Mouse (Mus musculus): ENCODE data around the gene Gm14403. TPM values are rescaled to one million over a fixed set of nuclear protein-coding genes. Genes with fewer than 3 reads are reported as not detected.
"Not testable (repeated sequence)": the region's sequence is repeated elsewhere in the genome, so short reads cannot be mapped to it uniquely, and the experiment has no call there.

The Gm14403 gene
- polyA plus RNA-seq, 1 experiment from 2014 or later = 2.5 TPM

- H3K4me3 ChIP-seq; H3K9ac ChIP-seq; H3K36me3 ChIP-seq; H3K4me2 ChIP-seq; H3K27ac ChIP-seq (replicated peaks); H3K27me3 ChIP-seq; ATAC-seq (ENCODE audit: low read depth); H3K4me1 ChIP-seq (replicated peaks): not testable (repeated sequence)
- H3K9me3 ChIP-seq = peaks cover 14% of the 10 kb centered on the region
- WGBS = 80% methylated on average over 1 of the region's 1 CpGs
Observed at GRCm38 (mm10) chr2:177518960-177519359, 20.9 kb downstream of the Gm14403 start.

DNA sequence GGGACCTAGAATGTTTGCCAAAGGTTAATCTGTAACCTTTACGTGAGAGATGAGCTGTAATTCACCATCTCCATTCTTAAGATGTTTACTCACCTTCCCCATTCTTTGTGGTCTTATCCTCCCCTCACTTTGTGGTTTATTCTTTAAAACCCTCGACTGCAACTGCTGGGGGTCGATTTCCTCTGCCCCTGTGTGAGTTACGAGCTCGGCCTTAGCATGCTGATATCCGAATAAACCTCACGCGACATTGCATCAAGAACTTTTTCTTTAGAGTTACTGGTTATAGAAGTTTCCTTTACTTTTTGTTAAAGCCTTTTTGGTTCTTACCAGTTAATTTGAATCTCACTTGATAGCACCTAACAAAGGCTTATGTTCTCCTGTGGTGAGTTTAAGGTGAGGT is 22.0 kb downstream of the Gm14403 start:
- Histone ChIP-seq H3K27me3 (no peaks in the 10 kb centered on the region), H3K4me1 (replicated peaks) (no peaks in the 10 kb centered on the region), H3K4me2 (no peak overlapping the region), H3K36me3 (no peaks in the 10 kb centered on the region), H3K27ac (replicated peaks) (no peak overlapping the region), H3K9ac (no peak overlapping the region), H3K9me3 (peaks cover 9% of the 10 kb centered on the region), H3K4me3 (no peak overlapping the region)
- no peak for ATAC-seq (ENCODE audit: low read depth)
- WGBS = 84% methylated on average over 8 of the region's 8 CpGs

- H3K9me3 ChIP-seq = peaks cover 9% of the 10 kb centered on the region
- H3K36me3 ChIP-seq = no peaks in the 10 kb centered on the region
- H3K27me3 ChIP-seq = no peaks in the 10 kb centered on the region
- no peak for ATAC-seq (ENCODE audit: low read depth)
- H3K9ac ChIP-seq = no peak overlapping the region
- H3K4me2 ChIP-seq = no peak overlapping the region
- 90% methylated on average over 20 of the region's 20 CpGs for WGBS
- H3K4me3 ChIP-seq = no peak overlapping the region
- no peak overlapping the region for H3K27ac ChIP-seq (replicated peaks)
- no peaks in the 10 kb centered on the region for H3K4me1 ChIP-seq (replicated peaks)
Observed at GRCm38 (mm10) chr2:177523061-177523460, 25.0 kb downstream of the Gm14403 start.

DNA sequence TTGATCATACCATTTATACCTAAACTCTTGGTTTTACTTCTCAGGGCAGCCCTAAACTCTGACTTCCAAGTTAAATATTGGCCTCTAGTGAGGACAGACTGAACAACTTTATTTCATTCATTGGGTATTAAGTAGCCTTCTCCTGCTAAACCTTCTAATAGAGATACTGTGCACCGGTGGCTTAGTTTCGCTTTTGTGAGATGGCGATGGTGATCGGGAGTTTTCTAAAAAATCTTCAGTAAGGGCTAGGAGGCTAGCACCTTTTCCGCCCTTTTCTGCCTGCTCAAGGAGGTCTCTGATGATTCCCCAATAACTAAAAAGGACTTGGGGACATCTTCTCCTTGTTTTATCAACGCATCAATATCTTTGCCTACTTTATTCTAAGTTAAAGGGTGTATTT is 25.7 kb downstream of the Gm14403 start:
- ATAC-seq (ENCODE audit: low read depth); H3K27ac ChIP-seq (replicated peaks); H3K9me3 ChIP-seq; H3K27me3 ChIP-seq; H3K4me3 ChIP-seq; H3K4me1 ChIP-seq (replicated peaks); H3K9ac ChIP-seq; H3K4me2 ChIP-seq; H3K36me3 ChIP-seq: not testable (repeated sequence)
- WGBS = 88% methylated on average over 6 of the region's 6 CpGs

GRCm38 (mm10) chr2:177524171-177524570 is 26.2 kb downstream of the Gm14403 start:
- not testable (repeated sequence) for H3K4me1 ChIP-seq (replicated peaks); H3K27ac ChIP-seq (replicated peaks); H3K4me3 ChIP-seq; H3K4me2 ChIP-seq; H3K9ac ChIP-seq; H3K27me3 ChIP-seq; H3K9me3 ChIP-seq; ATAC-seq (ENCODE audit: low read depth); H3K36me3 ChIP-seq
- WGBS = 92% methylated on average over 16 of the region's 16 CpGs

DNA sequence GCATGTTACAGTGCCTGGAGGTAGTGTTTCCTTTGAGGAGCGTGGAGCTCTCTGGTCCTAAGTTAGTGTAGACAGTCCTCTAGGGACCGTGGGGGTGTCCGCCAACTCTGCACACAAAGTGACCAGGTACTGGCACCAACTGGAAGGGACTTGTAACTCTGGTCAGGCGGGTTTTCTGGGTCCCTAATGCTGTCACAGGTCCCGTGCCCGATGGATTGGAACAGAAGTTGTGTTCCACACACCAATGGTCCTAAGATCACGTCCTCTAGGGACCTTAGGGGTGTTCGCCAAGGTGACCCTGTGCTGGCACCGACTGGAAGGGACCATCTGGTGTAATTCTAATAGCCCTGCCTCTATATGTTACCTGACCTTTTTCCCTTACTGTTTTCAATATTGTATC is 37.9 kb downstream of the Gm14403 start:
- H3K27me3 ChIP-seq = no peaks in the 10 kb centered on the region
- 83% methylated on average over 9 of the region's 9 CpGs for WGBS
- no peak overlapping the region for H3K9ac ChIP-seq
- H3K27ac ChIP-seq (replicated peaks) = no peak overlapping the region
- no peaks in the 10 kb centered on the region for H3K4me1 ChIP-seq (replicated peaks)
- 0 out of 2 replicates have a peak, but pooled peaks cover 4% of the 10 kb centered on the region for H3K9me3 ChIP-seq
- no peak overlapping the region for H3K4me3 ChIP-seq
- no peak for ATAC-seq (ENCODE audit: low read depth)
- no peaks in the 10 kb centered on the region for H3K36me3 ChIP-seq
- H3K4me2 ChIP-seq = no peak overlapping the region

GRCm38 (mm10) chr2:177537141-177537540 is 39.1 kb downstream of the Gm14403 start:
- H3K36me3 ChIP-seq; H3K9me3 ChIP-seq; H3K9ac ChIP-seq; ATAC-seq (ENCODE audit: low read depth); H3K4me2 ChIP-seq; H3K27me3 ChIP-seq; H3K4me3 ChIP-seq; H3K4me1 ChIP-seq (replicated peaks); H3K27ac ChIP-seq (replicated peaks): not testable (repeated sequence)
- WGBS = 85% methylated on average over 2 of the region's 2 CpGs

- ATAC-seq (ENCODE audit: low read depth); H3K4me1 ChIP-seq (replicated peaks); H3K9ac ChIP-seq; H3K36me3 ChIP-seq; H3K27ac ChIP-seq (replicated peaks); H3K4me2 ChIP-seq; H3K27me3 ChIP-seq; H3K9me3 ChIP-seq; H3K4me3 ChIP-seq: not testable (repeated sequence)
- 82% methylated on average over 5 of the region's 5 CpGs for WGBS
Observed at GRCm38 (mm10) chr2:177537717-177538116, 39.7 kb downstream of the Gm14403 start.

DNA sequence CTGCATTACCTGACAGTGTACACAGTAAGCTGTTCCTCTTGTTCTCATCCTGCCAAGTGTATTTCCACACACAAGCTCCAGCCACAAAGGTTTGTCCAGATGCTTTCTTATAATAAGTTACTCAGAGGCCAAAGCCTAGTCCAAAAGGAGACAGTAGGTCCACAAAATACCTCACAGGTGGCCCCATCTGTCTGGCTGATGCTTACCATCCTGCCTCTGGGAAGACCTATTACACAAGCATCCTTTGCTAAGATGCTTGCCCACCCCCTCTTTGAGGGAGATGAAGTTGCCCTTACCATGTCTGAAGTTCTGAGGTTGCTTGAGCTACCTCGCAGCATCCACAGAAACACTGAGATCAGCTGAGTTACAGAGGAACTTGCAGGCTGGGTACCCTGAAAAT is 57.2 kb downstream of the Gm14403 start:
- not testable (repeated sequence) for H3K27ac ChIP-seq (replicated peaks); H3K9ac ChIP-seq; H3K4me1 ChIP-seq (replicated peaks); H3K9me3 ChIP-seq; H3K4me2 ChIP-seq; ATAC-seq (ENCODE audit: low read depth); H3K36me3 ChIP-seq; H3K27me3 ChIP-seq; H3K4me3 ChIP-seq
- WGBS = 86% methylated on average over 1 of the region's 1 CpGs

Other genes with a start within 250 kb of the Gm14403 start
- not detected in 2 replicates for gene Gm14409, start 231.2 kb upstream of the Gm14403 start, polyA plus RNA-seq (2015; fragmentation: Nextera tagmentation; extraction: Ambion mirVana)
- 0.13 and 0.19 TPM in 2 replicates for gene Gm14412, start 173.9 kb upstream of the Gm14403 start, polyA plus RNA-seq (2015; fragmentation: Nextera tagmentation; extraction: Ambion mirVana)
- gene Gm14418, start 99.9 kb upstream of the Gm14403 start, polyA plus RNA-seq (2015; fragmentation: Nextera tagmentation; extraction: Ambion mirVana) = 5.5 and 6.1 TPM in 2 replicates
- gene Zfp970, start 33.5 kb upstream of the Gm14403 start, polyA plus RNA-seq (2015; fragmentation: Nextera tagmentation; extraction: Ambion mirVana) = 5.2 and 5.7 TPM in 2 replicates
- not detected in 2 replicates for gene Gm14406, start 80.0 kb downstream of the Gm14403 start, polyA plus RNA-seq (2015; fragmentation: Nextera tagmentation; extraction: Ambion mirVana)

Data from neural tube, embryonic 13.5 days (tissue).